Mouse (Mus musculus) heart, postnatal 36 days (tissue): ENCODE data around the gene Lemd1. TPM values are rescaled to one million over a fixed set of nuclear protein-coding genes. Genes with fewer than 3 reads are reported as not detected.
A peak's percentile ranks its signal among the peaks of the same experiment; 100 is the strongest.

Experiments used
- DNase-seq, 2 experiments: peaks; one replicate each; pipeline ENCODE4 v3.0.0; 2021 to 2022
- intact Hi-C: fragments of 180-260 bp; cut with DNase I; formaldehyde crosslinking; loops from one replicate; pipeline ENCODE4 v1.15.1; 2025
- total RNA-seq, 2 experiments: library from RNA; stranded (reverse); gene quantifications; 2 replicates each; pipeline ENCODE4 v1.2.3; 2021

Lemd1 gene
- total RNA-seq, 2 experiments from 2014 or later = not detected

GRCm38 (mm10) chr1:132286735-132287134, 95.5 kb downstream of the Lemd1 start:
- intact Hi-C loops = no loop called here
- DNase-seq = no peak

- intact Hi-C loops = no loop called here
- DNase-seq = no peak
Measured at GRCm38 (mm10) chr1:132287445-132287844, 96.2 kb downstream of the Lemd1 start.

- no peak for DNase-seq
- intact Hi-C loops = no loop called here
Measured at GRCm38 (mm10) chr1:132287991-132288451, 96.8 kb downstream of the Lemd1 start.

- intact Hi-C loops = no loop called here
- DNase-seq = no peak
Measured at GRCm38 (mm10) chr1:132289965-132290364, 98.7 kb downstream of the Lemd1 start.

- intact Hi-C loops = no loop called here
- no peak for DNase-seq
Measured at GRCm38 (mm10) chr1:132290921-132291675, 99.9 kb downstream of the Lemd1 start.

- no peak for DNase-seq
- intact Hi-C loops = no loop called here
Measured at GRCm38 (mm10) chr1:132291706-132292105, 100.5 kb downstream of the Lemd1 start.

- intact Hi-C loops = no loop called here
- DNase-seq = no peak
Measured at GRCm38 (mm10) chr1:132292318-132293129, 101.3 kb downstream of the Lemd1 start.

GRCm38 (mm10) chr1:132295506-132295905, 104.3 kb downstream of the Lemd1 start:
- intact Hi-C loops = no loop called here
- no peak for DNase-seq

GRCm38 (mm10) chr1:132296051-132296450, 104.8 kb downstream of the Lemd1 start:
- peak in 1 of 2 experiments; percentile 38 for DNase-seq
- intact Hi-C loops = no loop called here

GRCm38 (mm10) chr1:132298425-132298800, 107.2 kb downstream of the Lemd1 start, which contains the start of gene Klhdc8a:
Klhdc8a (plus strand) TSS chr1:132298626.
- intact Hi-C loops = no loop called here
- peak; percentile 45 to 54 for DNase-seq

GRCm38 (mm10) chr1:132298801-132299464, 107.7 kb downstream of the Lemd1 start:
- intact Hi-C loops = no loop called here

GRCm38 (mm10) chr1:132299744-132300143, 108.5 kb downstream of the Lemd1 start:
- intact Hi-C loops = no loop called here
- DNase-seq = no peak

More at GRCm38 (mm10) chr1:132298801-132299464, 107.7 kb downstream of the Lemd1 start:
- DNase-seq = peak; percentile 47 to 51

- intact Hi-C loops = no loop called here
Measured at GRCm38 (mm10) chr1:132301242-132301641, 110.0 kb downstream of the Lemd1 start.

GRCm38 (mm10) chr1:132302341-132302866, 111.2 kb downstream of the Lemd1 start:
- intact Hi-C loops = no loop called here
- DNase-seq = no peak

More at GRCm38 (mm10) chr1:132301242-132301641, 110.0 kb downstream of the Lemd1 start:
- DNase-seq = no peak

- intact Hi-C loops = loop anchor here (5.0 kb wide), 1 partner anchor 187 kb away; no protein-coding TSS in a partner anchor
- no peak for DNase-seq
Measured at GRCm38 (mm10) chr1:132304618-132305214, 113.5 kb downstream of the Lemd1 start.

- intact Hi-C loops = loop anchor here (2.0 to 5.0 kb wide), 2 partner anchors 147 to 189 kb away; no protein-coding TSS in a partner anchor
- peak in 1 of 2 experiments; percentile 65 for DNase-seq
Measured at GRCm38 (mm10) chr1:132306160-132306559, 114.9 kb downstream of the Lemd1 start.

GRCm38 (mm10) chr1:132306808-132307207, 115.6 kb downstream of the Lemd1 start:
- DNase-seq = no peak
- intact Hi-C loops = loop anchor here (2.0 to 5.0 kb wide), 2 partner anchors 148 to 190 kb away; no protein-coding TSS in a partner anchor

- intact Hi-C loops = loop anchor here (2.0 to 5.0 kb wide), 2 partner anchors 149 to 191 kb away; no protein-coding TSS in a partner anchor
- no peak for DNase-seq
Measured at GRCm38 (mm10) chr1:132307962-132308361, 116.7 kb downstream of the Lemd1 start.

- DNase-seq = no peak
- intact Hi-C loops = loop anchor here (5.0 kb wide), 1 partner anchor 191 kb away; no protein-coding TSS in a partner anchor
Measured at GRCm38 (mm10) chr1:132308674-132309073, 117.4 kb downstream of the Lemd1 start.
